Mouse (Mus musculus): ENCODE measurements around the gene Ssu2.

Ssu2 gene

GRCm38 (mm10) chr6:112387947-112388346 lies at the start of gene Ssu2:
Gene Ssu2, minus strand, starts transcription at chr6:112388023.
- no peak for DNase-seq

GRCm38 (mm10) chr6:112426018-112426732 lies 38.4 kb upstream of the Ssu2 start:
- peak; percentile 10 for DNase-seq

- peak; percentile 58 for DNase-seq
Observed at GRCm38 (mm10) chr6:112423746-112424501, 36.1 kb upstream of the Ssu2 start.

- DNase-seq, result no peak
Observed at GRCm38 (mm10) chr6:112420883-112421282, 33.1 kb upstream of the Ssu2 start.

GRCm38 (mm10) chr6:112419333-112419732 lies 31.5 kb upstream of the Ssu2 start:
- DNase-seq, result peak; percentile 23

GRCm38 (mm10) chr6:112404111-112404510 lies 16.3 kb upstream of the Ssu2 start:
- DNase-seq, result no peak

GRCm38 (mm10) chr6:112401953-112402683 lies 14.3 kb upstream of the Ssu2 start:
- DNase-seq, result peak; percentile 82

GRCm38 (mm10) chr6:112397351-112397750 lies 9.5 kb upstream of the Ssu2 start:
- DNase-seq, result no peak

GRCm38 (mm10) chr6:112396352-112396751 lies 8.5 kb upstream of the Ssu2 start:
- DNase-seq, result no peak

- DNase-seq, result no peak
Observed at GRCm38 (mm10) chr6:112388385-112388784, 562 bp upstream of the Ssu2 start.

GRCm38 (mm10) chr6:112386260-112386659 lies 1.6 kb downstream of the Ssu2 start:
- no peak for DNase-seq

- no peak for DNase-seq
Observed at GRCm38 (mm10) chr6:112382990-112383685, 4.7 kb downstream of the Ssu2 start.

GRCm38 (mm10) chr6:112379054-112379453 lies 8.8 kb downstream of the Ssu2 start:
- no peak for DNase-seq

- DNase-seq, result no peak
Observed at GRCm38 (mm10) chr6:112375661-112376392, 12.0 kb downstream of the Ssu2 start.

GRCm38 (mm10) chr6:112373886-112374585 lies 13.8 kb downstream of the Ssu2 start:
- peak; percentile 24 for DNase-seq

- no peak for DNase-seq
Observed at GRCm38 (mm10) chr6:112365294-112365693, 22.5 kb downstream of the Ssu2 start.

- peak; percentile 30 for DNase-seq
Observed at GRCm38 (mm10) chr6:112364581-112364980, 23.2 kb downstream of the Ssu2 start.

- DNase-seq, result peak; percentile 54
Observed at GRCm38 (mm10) chr6:112362349-112362958, 25.4 kb downstream of the Ssu2 start.

- peak; percentile 34 for DNase-seq
Observed at GRCm38 (mm10) chr6:112360676-112361075, 27.1 kb downstream of the Ssu2 start.

- no peak for DNase-seq
Observed at GRCm38 (mm10) chr6:112359341-112359740, 28.5 kb downstream of the Ssu2 start.

- no peak for DNase-seq
Observed at GRCm38 (mm10) chr6:112350452-112350851, 37.4 kb downstream of the Ssu2 start.

All from right cerebral cortex, adult 18-20 months (tissue).